Mouse (Mus musculus) Patski (cell line): Measurements from ENCODE around the gene Togaram2. TPM values are rescaled to one million over a fixed set of nuclear protein-coding genes. Genes with fewer than 3 reads are reported as not detected.
"Not testable (repeated sequence)": the region's sequence is repeated elsewhere in the genome, so short reads cannot be mapped to it uniquely, and the experiment has no call there.

Experiments
- ATAC-seq: fragments of 100-300 bp; one replicate; pipeline ENCODE4 v1.8.0; 2021
- CTCF ChIA-PET: fragments of 350-600 bp; sonication (Branson Sonifier 250); formaldehyde crosslinking; loops from one replicate; lab custom pipeline; 2022; ENCODE audit warnings: inconsistent platforms; lab: Charles Lee
- POLR2A ChIA-PET: fragments of 350-600 bp; sonication (Branson Sonifier 250); formaldehyde crosslinking; loops from one replicate; lab custom pipeline; 2022; ENCODE audit warnings: antibody characterized with exemption, inconsistent platforms; lab: Charles Lee
- DNase-seq: peaks from one replicate; pipeline ENCODE4 v3.0.0-alpha.2; 2011; ENCODE audit warnings: low read depth, low spot score
- H3K27me3 ChIP-seq: fragments of 371-371 bp; one replicate; pipeline ENCODE4 v1.5.1; 2021
- CTCF ChIP-seq: fragments of 100-300 bp; IDR thresholded peaks from one replicate; pipeline ENCODE4 v1.5.1; 2021
- in situ Hi-C: fragments of 300-500 bp; cut with MboI; formaldehyde crosslinking; loops from 3 replicates; pipeline ENCODE4 v1.11.1; 2018; ENCODE audit warnings: low pct_unique_long_range_greater_than_20kb, mixed read lengths
- polyA plus RNA-seq: library from polyadenylated mRNA; unstranded; gene quantifications from one replicate; pipeline ENCODE4 v1.2.3, GENCODE M21; 2021

The Togaram2 gene
- polyA plus RNA-seq, 1 experiment from 2014 or later = 1.8 TPM

- in situ Hi-C loops = no loop called here
- no peak for TF ChIP-seq CTCF
- no peak for ATAC-seq
- peaks cover 4% of the 10 kb centered on the region for H3K27me3 ChIP-seq
- ChIA-PET CTCF (no interaction called here), POLR2A (no interaction called here)
- no peak for DNase-seq
Observed at GRCm38 (mm10) chr17:71720434-71720833, 47.4 kb downstream of the Togaram2 start.

- POLR2A ChIA-PET = interaction anchor here (0.6 kb wide), 1 partner anchor 15 kb away, joined by 3 read pairs; no protein-coding TSS in a partner anchor
- in situ Hi-C loops = no loop called here
- CTCF ChIA-PET = no interaction called here
- TF ChIP-seq CTCF = no peak
- ATAC-seq (no peak), DNase-seq (no peak)
- H3K27me3 ChIP-seq = peaks cover 4% of the 10 kb centered on the region
Observed at GRCm38 (mm10) chr17:71721019-71721418, 48.0 kb downstream of the Togaram2 start.

GRCm38 (mm10) chr17:71730655-71731054 is 57.6 kb downstream of the Togaram2 start:
- ChIA-PET POLR2A (interaction anchor here (0.9 kb wide), 1 partner anchor 71 kb away, joined by 4 read pairs; no protein-coding TSS in a partner anchor), CTCF (no interaction called here)
- H3K27me3 ChIP-seq = no peaks in the 10 kb centered on the region
- no peak for TF ChIP-seq CTCF
- ATAC-seq (peak; percentile 49), DNase-seq (peak; percentile 15)
- in situ Hi-C loops = no loop called here

GRCm38 (mm10) chr17:71736442-71736841 is 63.4 kb downstream of the Togaram2 start:
- peaks cover 3% of the 10 kb centered on the region for H3K27me3 ChIP-seq
- in situ Hi-C loops = no loop called here
- no peak for TF ChIP-seq CTCF
- POLR2A ChIA-PET = no interaction called here
- no peak for DNase-seq
- ATAC-seq = no peak
- CTCF ChIA-PET = interaction anchor here (1.5 kb wide), 1 partner anchor 135 kb away, joined by 3 read pairs; no protein-coding TSS in a partner anchor

GRCm38 (mm10) chr17:71742156-71742555 is 69.1 kb downstream of the Togaram2 start:
- ATAC-seq (no peak), DNase-seq (no peak)
- in situ Hi-C loops = no loop called here
- no peak for TF ChIP-seq CTCF
- peaks cover 2% of the 10 kb centered on the region for H3K27me3 ChIP-seq
- ChIA-PET POLR2A (no interaction called here), CTCF (no interaction called here)

GRCm38 (mm10) chr17:71742935-71743334 is 69.9 kb downstream of the Togaram2 start:
- no peaks in the 10 kb centered on the region for H3K27me3 ChIP-seq
- peak; percentile 20 for DNase-seq
- peak; percentile 35 for ATAC-seq
- no peak for TF ChIP-seq CTCF
- in situ Hi-C loops = no loop called here
- POLR2A ChIA-PET = no interaction called here
- CTCF ChIA-PET = interaction anchor here (1.2 kb wide), 1 partner anchor 39 kb away, joined by 4 read pairs; no protein-coding TSS in a partner anchor

GRCm38 (mm10) chr17:71746114-71746513 is 73.1 kb downstream of the Togaram2 start:
- ChIA-PET CTCF (no interaction called here), POLR2A (no interaction called here)
- no peak for ATAC-seq
- no peak for TF ChIP-seq CTCF
- DNase-seq = no peak
- in situ Hi-C loops = no loop called here
- H3K27me3 ChIP-seq = peaks cover 7% of the 10 kb centered on the region

GRCm38 (mm10) chr17:71747561-71747960 is 74.5 kb downstream of the Togaram2 start:
- DNase-seq (no peak), ATAC-seq (no peak)
- in situ Hi-C loops = no loop called here
- CTCF ChIA-PET = no interaction called here
- TF ChIP-seq CTCF = no peak
- peaks cover 16% of the 10 kb centered on the region for H3K27me3 ChIP-seq
- POLR2A ChIA-PET = no interaction called here

GRCm38 (mm10) chr17:71749616-71750168 is 76.6 kb downstream of the Togaram2 start:
- peaks cover 16% of the 10 kb centered on the region for H3K27me3 ChIP-seq
- DNase-seq (no peak), ATAC-seq (no peak)
- TF ChIP-seq CTCF = no peak
- in situ Hi-C loops = no loop called here
- ChIA-PET CTCF (interaction anchor here (1.5 kb wide), 1 partner anchor 59 kb away, joined by 3 read pairs; no protein-coding TSS in a partner anchor), POLR2A (interaction anchor here (0.6 kb wide), 1 partner anchor 102 kb away, joined by 3 read pairs; no protein-coding TSS in a partner anchor)

- in situ Hi-C loops = no loop called here
- no peak for DNase-seq
- H3K27me3 ChIP-seq = peaks cover 16% of the 10 kb centered on the region
- ChIA-PET CTCF (interaction anchor here (0.9 kb wide), 1 partner anchor 14 kb away, joined by 3 read pairs; no protein-coding TSS in a partner anchor), POLR2A (no interaction called here)
- no peak for TF ChIP-seq CTCF
- ATAC-seq = no peak
Observed at GRCm38 (mm10) chr17:71752831-71753230, 79.8 kb downstream of the Togaram2 start, which contains the start of gene Pcare. Gene Pcare, minus strand, starts transcription at chr17:71752894.

- ChIA-PET POLR2A (no interaction called here), CTCF (interaction anchor here (0.7 kb wide), 1 partner anchor 39 kb away, joined by 3 read pairs; no protein-coding TSS in a partner anchor)
- in situ Hi-C loops = no loop called here
- peaks cover 4% of the 10 kb centered on the region for H3K27me3 ChIP-seq
- DNase-seq = no peak
- no peak for TF ChIP-seq CTCF
- no peak for ATAC-seq
Observed at GRCm38 (mm10) chr17:71760536-71760935, 87.5 kb downstream of the Togaram2 start.

- DNase-seq, POLR2A ChIA-PET, H3K27me3 ChIP-seq, in situ Hi-C loops, ATAC-seq: not testable (repeated sequence)
- CTCF ChIA-PET = interaction anchor here (1.2 kb wide), 1 partner anchor 13 kb away, joined by 3 read pairs; no protein-coding TSS in a partner anchor
Observed at GRCm38 (mm10) chr17:71768173-71768572, 95.1 kb downstream of the Togaram2 start, which contains the start of gene Clip4. Gene Clip4, plus strand, starts transcription at chr17:71768473.
